Mouse (Mus musculus): ENCODE data around the gene Fgfr2.

Gene Fgfr2

DNA sequence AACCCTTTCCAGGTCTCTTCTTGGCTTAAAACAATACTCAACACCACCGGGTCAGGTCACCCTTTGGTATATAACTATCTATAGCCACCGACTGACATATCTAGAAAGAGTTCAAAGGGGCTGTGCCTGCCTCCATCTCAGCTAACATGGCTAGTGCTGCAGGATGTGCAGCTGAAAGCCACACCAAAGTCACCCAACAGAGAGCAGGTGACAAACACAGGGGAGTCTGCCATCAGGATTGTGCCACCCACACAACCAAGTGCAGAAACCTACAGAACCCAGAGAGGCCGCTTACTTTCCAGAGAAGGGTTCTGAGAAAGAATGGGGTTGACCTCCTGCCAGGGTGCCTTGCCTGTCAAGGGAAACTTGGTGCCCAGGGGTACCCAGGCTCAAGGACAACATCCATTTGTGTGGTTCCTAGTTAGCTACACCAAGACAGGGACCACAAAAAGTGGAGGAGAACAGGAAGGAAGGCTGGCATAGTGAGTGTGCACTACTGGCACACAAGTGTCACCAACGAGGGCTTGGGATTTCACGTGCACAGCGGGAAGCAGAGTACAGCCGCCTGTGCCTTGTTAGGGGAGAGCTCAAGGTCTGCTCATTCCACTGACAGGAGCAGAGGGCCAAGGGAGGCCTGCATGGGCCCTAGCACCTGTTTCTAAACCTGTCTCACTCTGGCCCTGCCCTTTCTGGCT lies 350.0 kb downstream of the Fgfr2 start:
- DNase-seq (ENCODE audit: low read depth): peak; percentile 76

- DNase-seq (ENCODE audit: low read depth): no peak
Measured at GRCm38 (mm10) chr7:132772440-132772839, 350.7 kb downstream of the Fgfr2 start.

DNA sequence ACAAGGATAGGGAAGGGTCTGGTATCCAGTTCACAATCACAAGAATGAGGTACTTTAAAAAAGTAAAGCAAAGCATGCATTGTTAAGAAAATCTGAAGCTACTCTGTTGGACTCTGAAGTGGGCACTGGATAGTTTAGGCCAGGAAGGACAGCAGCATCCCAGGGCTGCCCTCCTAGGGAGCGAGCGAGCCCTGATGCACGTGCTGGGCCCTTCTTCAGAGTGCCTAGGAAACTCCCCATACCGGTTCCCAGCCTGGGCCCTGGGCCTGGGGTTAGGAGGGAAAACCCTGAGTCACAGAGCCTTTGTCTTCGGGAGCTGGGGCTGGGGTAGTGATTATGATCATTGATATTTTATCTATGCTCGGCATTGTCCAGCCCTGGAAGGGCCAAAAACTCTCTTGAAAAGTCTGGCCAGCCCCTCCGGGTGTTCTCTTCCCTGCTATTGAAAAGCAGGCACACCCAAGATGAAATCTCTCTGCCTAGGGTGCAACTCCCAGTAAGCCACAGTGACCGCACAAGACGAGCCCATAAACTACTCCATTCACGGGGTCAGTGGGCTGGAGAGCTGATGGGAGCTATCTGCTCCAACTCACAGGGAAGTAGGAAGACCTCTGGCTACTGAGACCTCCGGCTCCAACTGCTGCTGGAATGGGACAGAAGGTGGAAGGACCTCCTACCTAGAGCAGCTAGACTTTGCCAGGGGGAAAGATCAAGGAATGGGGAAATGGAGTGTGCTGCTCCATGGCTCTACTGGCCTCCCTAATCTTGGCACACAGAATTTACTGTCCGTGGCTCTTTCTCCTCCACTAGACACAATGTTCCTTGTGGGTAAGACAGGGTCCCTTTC lies 354.4 kb downstream of the Fgfr2 start:
- no peak for DNase-seq (ENCODE audit: low read depth)

GRCm38 (mm10) chr7:132767999-132768370 lies 355.2 kb downstream of the Fgfr2 start:
- DNase-seq (ENCODE audit: low read depth): peak; percentile 41

GRCm38 (mm10) chr7:132767233-132767998 lies 355.7 kb downstream of the Fgfr2 start:
- DNase-seq (ENCODE audit: low read depth): no peak

DNA sequence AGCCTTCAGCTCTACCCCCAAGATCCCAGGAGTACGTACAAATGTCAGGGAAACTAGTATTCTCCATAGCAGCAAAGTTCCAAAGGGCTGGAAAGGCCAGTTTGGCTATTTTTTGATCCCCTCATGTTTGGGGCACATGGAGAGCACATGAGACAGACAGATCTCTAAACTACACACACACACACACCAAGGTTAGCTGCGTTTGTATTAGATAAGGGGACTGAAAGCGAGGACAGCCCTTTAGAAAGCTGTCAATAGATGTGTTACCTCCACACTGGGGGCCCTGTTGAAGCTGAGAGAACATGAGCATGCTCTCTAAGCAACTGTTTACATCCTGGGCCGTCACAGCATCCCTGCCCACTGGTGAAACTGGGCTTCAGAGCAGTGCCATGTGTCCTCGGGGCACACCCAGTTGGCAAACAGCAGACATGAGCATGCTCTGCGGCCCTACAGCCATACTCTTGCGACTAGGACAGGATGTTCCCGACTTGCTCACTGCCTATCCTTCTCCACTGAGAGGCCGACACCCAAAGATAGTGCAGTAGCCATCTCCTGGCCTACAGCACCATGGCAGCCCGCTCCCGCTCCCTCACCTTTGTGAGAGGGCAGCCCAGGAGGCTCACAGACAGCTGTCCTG lies 356.8 kb downstream of the Fgfr2 start:
- DNase-seq (ENCODE audit: low read depth): no peak

DNA sequence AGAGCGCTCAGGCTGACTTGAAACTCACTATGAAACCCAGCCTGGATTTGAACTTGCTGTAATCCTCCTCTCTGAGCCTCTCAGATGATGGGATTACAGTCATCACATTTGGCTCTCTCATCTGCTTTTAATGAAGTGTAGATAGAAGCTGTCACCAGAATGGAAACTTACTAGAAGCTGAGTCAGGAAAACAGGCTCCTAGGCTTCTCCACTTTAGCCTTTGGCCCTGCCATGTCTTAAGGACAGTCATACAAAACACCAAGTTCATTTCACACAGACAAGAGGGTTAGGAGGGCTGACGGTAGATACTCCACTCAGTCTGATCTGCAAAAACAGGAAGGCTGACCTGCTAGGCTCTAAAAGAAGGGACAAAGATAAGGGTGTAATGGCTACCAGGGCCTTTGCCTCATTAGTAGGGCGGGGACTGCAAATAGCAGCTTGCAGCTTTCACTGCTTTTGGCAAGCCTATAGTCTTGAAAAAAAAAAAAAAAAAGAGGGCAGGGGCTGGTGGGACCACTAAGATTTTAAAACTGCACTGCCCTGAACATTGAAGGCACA lies 357.4 kb downstream of the Fgfr2 start:
- DNase-seq (ENCODE audit: low read depth): no peak

DNA sequence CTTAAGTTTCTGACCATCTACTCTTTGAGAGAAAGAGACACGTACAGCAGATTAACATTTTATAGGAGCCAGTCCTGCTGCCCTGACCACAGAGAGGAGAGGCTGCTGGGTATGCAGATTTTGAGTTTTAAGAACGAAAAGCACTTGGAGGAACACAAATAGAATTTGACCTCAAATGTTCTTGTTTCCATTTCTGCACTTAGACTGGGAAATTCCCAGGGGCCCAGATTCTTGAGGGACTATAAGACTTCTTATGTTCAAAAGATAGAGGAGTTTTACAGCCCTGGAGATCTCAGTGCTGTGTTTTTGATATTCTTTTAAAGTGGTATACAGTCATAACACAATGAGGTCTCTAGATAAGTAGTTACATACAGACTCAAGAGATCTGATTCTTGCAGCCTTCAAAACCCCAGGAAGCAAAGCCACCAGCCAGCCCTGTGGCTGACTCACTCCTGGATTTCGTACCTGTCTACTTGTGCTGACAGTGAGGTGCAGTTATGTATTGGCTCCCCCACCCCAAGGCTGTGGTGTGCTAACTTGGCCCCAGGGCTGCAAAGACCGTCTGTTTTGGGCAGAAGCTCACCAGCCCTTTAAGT lies 358.2 kb downstream of the Fgfr2 start:
- DNase-seq (ENCODE audit: low read depth): peak; percentile 40

- DNase-seq (ENCODE audit: low read depth): no peak
Measured at GRCm38 (mm10) chr7:132764314-132764713, 358.8 kb downstream of the Fgfr2 start.

DNA sequence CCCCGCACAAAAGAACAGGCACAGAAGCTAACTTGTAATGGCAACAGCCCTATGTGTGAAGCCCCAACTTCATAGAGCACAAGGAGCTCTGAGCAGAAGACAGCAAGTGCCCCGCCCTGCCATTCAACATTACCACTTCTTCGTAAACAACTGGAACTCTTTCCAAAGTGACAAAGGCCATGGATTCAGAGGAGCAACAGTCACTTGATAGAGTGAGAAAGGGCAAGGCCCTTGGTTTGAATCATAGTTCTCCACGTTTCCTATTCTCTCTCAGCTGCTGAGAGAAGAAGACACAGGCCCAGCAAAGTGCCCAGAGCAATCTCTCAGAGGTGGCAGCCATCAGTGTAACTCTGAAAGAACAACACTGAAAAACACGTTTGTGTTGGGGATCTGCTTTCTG lies 359.2 kb downstream of the Fgfr2 start:
- no peak for DNase-seq (ENCODE audit: low read depth)

DNA sequence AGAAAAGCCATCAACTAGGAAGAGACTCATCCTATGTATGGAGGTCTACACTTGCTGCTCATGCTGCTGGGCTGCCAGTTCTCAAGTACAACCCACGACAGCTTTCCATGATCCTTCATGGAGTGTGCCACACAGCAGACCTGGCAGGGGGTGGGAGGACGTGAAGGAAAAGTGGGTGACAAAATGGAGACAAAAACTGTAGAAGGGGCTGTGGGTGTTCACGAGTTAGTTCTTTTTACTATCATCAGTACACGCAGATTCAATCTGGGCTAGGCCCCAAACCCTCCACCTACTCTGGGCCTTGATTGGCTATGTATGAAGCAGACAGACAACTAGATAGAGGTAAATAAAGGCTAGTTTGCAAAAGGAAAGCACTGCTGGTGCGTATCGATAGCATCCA lies 359.8 kb downstream of the Fgfr2 start:
- no peak for DNase-seq (ENCODE audit: low read depth)

- no peak for DNase-seq (ENCODE audit: low read depth)
Measured at GRCm38 (mm10) chr7:132761409-132761808, 361.7 kb downstream of the Fgfr2 start.

DNA sequence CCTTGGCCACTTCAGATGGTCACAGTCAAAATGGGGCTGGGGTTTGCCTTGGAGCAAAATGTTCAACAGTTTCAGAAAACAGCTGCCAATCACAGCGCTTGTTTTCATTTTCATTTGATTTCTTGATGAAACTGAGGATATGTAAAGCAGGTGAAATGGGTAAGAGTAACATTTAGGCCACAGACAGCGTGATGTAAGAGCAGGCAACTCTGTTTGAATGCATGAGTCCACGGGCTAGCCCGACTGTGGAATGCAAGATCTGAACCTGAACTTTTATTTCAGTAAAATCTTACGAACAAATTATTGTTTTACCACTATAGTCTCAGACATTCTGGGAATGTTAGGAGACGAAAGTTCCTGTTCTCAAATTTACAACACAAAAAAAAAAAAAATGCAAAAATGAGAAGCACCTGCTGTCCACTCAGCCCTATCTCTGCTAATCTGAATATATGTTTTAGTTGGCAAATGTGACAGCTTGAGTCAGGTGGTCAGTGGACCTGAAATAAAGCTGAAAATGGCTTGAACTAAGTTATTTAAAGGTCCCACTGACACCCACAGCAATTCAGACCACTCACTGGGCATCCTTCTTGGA lies 362.5 kb downstream of the Fgfr2 start:
- no peak for DNase-seq (ENCODE audit: low read depth)

- no peak for DNase-seq (ENCODE audit: low read depth)
Measured at GRCm38 (mm10) chr7:132759926-132760325, 363.2 kb downstream of the Fgfr2 start.

DNA sequence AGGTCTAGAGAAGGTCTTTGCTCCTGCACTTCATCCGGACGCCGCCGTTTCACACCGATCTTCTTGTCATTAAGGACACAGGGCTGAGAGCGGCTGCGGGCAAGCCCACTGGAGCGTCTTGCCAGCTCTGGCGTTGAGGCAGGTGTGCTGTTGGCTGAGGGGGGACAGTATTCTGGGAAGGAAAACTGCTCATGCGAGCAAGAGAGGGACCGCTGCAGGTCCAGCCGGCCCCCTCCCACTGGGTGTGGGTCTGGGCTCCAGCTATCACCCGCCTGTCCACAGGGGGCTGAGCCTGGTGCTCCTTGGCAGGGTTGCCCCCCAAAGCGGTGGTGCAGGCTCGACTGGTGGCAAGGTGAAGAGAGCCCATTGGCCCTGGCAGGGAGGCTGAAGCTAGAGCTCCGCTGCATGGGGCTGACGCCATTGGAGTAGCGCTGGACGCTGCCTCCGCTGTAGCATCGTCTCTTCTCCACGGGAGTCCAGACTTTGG lies 363.7 kb downstream of the Fgfr2 start:
- DNase-seq (ENCODE audit: low read depth): no peak

- DNase-seq (ENCODE audit: low read depth): no peak
Measured at GRCm38 (mm10) chr7:132758875-132759274, 364.3 kb downstream of the Fgfr2 start.

- DNase-seq (ENCODE audit: low read depth): no peak
Measured at GRCm38 (mm10) chr7:132756325-132756724, 366.8 kb downstream of the Fgfr2 start.

DNA sequence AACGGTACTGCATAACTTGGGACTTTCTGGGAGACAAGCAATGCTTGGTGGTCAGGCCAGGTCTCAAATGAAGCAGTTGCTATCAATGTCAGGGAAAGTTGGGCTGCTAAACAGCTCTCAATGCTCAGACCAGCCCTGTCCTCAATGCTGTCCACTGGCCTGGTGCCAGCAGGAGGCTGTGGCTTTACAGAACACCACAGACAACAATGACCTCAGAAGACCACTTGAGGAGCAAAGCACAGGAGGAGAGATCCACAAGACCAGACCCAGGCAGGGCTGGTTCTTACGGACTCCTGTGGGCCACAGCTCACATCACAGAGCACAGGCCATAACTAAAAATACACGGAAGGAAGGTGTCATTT lies 368.8 kb downstream of the Fgfr2 start:
- no peak for DNase-seq (ENCODE audit: low read depth)

DNA sequence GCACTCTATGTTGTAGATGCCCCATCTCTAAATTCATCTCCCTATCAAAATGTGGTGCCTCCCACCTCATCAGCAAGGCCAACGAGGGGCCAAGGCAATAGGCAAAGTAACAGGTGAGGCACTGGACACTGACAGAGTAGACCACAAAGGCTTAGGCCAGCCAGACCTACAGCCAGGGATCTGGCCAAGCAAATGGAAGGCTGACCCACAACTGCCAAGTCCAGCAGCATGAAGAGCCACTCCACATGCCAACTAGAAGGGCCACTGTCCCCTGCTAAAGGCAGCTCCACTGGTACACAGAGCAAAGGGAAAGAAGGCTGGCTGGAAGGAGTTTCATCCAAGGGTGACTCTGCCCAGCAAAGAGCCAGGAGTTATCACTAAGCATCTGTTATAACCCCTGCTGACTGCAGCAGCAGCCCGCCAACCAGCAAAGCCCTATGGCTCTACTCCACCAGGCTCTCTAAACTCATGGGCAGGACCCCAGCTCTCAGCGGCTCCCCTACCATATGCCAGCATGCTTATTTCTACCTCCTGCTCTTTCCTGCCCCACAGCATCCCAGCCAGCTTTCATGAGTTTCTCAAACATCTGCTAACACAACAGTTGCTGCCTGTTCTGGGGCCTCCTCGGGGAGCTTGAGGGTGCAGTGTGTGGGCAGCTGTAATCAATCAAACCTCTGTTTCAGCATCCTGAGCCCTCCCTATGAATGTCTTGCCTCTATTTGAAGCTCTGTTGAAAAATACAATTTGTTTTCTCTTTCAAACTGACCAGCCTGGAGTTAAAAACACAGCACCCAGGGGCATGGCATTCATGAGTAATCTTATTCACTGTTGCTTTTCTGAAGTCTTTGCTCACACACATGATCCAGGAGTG lies 369.4 kb downstream of the Fgfr2 start:
- no peak for DNase-seq (ENCODE audit: low read depth)

DNA sequence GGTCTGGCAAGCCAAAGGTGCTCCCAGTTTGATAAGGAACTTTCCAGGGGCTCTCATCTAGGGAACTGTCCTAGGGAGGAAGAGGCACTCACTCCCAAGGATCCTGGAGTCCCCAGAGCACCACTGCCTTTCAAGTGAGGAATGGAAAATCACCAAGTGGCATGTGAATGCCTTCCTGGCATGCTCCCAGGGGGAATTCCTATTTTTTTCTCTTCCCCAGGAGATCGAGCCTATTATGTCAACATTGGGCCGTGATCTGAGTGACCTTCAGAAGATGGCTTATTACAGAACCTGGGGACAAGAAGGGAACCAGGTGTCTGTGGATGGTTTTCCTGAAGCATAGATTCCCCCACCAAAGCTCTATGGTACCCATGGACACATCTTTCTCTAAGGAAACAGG lies 371.4 kb downstream of the Fgfr2 start:
- DNase-seq (ENCODE audit: low read depth): no peak
